Mouse (Mus musculus) forebrain, embryonic 16.5 days (tissue): ENCODE results near the gene Gm364. TPM values are rescaled to one million over a fixed set of nuclear protein-coding genes. Genes with fewer than 3 reads are reported as not detected.

Experiments used
- ATAC-seq: fragments of 200-750 bp; cut with Nextera tagmentation; 2 replicates; pipeline ENCODE4 v1.8.0; 2017; ENCODE audit warnings: mild to moderate bottlenecking, moderate library complexity
- H3K27ac ChIP-seq: fragments of 300-500 bp; sonication (generic); 2 replicates; pipeline ENCODE4 v1.5.1; 2014; ENCODE audit warnings: low read length, control low read depth
- H3K27me3 ChIP-seq: fragments of 300-500 bp; sonication (generic); replicated peaks from 2 replicates; pipeline ENCODE4 v1.6.1; 2014; ENCODE audit warnings: low read length; ENCODE audit not compliant: control insufficient read depth, insufficient read depth
- H3K36me3 ChIP-seq: fragments of 300-500 bp; sonication (generic); 2 replicates; pipeline ENCODE4 v1.6.1; 2014; ENCODE audit not compliant: control insufficient read depth, insufficient read depth
- H3K4me1 ChIP-seq: fragments of 300-500 bp; sonication (generic); replicated peaks from 2 replicates; pipeline ENCODE4 v1.6.1; 2014; ENCODE audit warnings: low read length; ENCODE audit not compliant: control insufficient read depth, insufficient read depth
- H3K4me2 ChIP-seq: fragments of 300-500 bp; sonication (generic); 2 replicates; pipeline ENCODE4 v1.6.1; 2014; ENCODE audit warnings: mild to moderate bottlenecking, low read length, control low read depth
- H3K4me3 ChIP-seq: fragments of 300-500 bp; sonication (generic); replicated peaks from 2 replicates; pipeline ENCODE4 v1.5.1; 2014; ENCODE audit warnings: mild to moderate bottlenecking, low read length, control low read depth
- H3K9ac ChIP-seq: fragments of 300-500 bp; sonication (generic); replicated peaks from 2 replicates; pipeline ENCODE4 v1.6.1; 2014; ENCODE audit warnings: low read depth, low read length, control low read depth
- H3K9me3 ChIP-seq: fragments of 300-500 bp; sonication (generic); 2 replicates; pipeline ENCODE4 v1.6.1; 2016; ENCODE audit warnings: low read length; ENCODE audit not compliant: control insufficient read depth
- WGBS: fragments of 180-500 bp; shearing (Covaris S2); extraction: QIAGEN DNeasy Blood & Tissue Kit; methylation state at CpG from one replicate; pipeline ENCODE4 v1.1.7; 2014; 5-methylcytosine and 5-hydroxymethylcytosine counted together
- polyA plus RNA-seq: library from polyadenylated mRNA; unstranded; fragments of >200 nt; fragmentation: Nextera tagmentation; extraction: Ambion mirVana; gene quantifications from 2 replicates; pipeline ENCODE4 v1.2.1, GENCODE M21; 2015

The Gm364 gene
- polyA plus RNA-seq, 1 experiment from 2014 or later: not detected

- Histone ChIP-seq H3K9me3 (no peaks in the 10 kb centered on the region), H3K27me3 (no peaks in the 10 kb centered on the region), H3K4me2 (peak overlapping the region; percentile 57), H3K9ac (no peak overlapping the region), H3K4me3 (peak overlapping the region; percentile 34), H3K27ac (no peak overlapping the region), H3K36me3 (no peaks in the 10 kb centered on the region), H3K4me1 (peaks cover 4% of the 10 kb centered on the region)
- ATAC-seq: peak; percentile 76; the same call in 1 of the 2 replicates
- WGBS: 27% methylated on average over 28 of the region's 28 CpGs
Measured at GRCm38 (mm10) chrX:57521117-57522095, 112.5 kb downstream of the Gm364 start.

Other genes starting within 250 kb of the Gm364 start
- not detected in 2 replicates for gene Cd40lg, start 197.0 kb upstream of the Gm364 start, polyA plus RNA-seq
- 4.9 and 6.4 TPM in 2 replicates for gene Arhgef6, start 70.4 kb upstream of the Gm364 start, polyA plus RNA-seq
- 255 and 280 TPM in 2 replicates for gene Rbmx, start 16.1 kb upstream of the Gm364 start, polyA plus RNA-seq
- gene Gpr101, start 94.6 kb downstream of the Gm364 start, polyA plus RNA-seq: 0.22 and 0.39 TPM in 2 replicates